Mouse (Mus musculus): ENCODE measurements around the gene Gm12216. TPM values are rescaled to one million over a fixed set of nuclear protein-coding genes. Genes with fewer than 3 reads are reported as not detected.

The Gm12216 gene
- total and polyA plus RNA-seq, 3 experiments, result not detected

GRCm38 (mm10) chr11:53818794-53819193, 40.3 kb downstream of the Gm12216 start:
- Histone ChIP-seq H3K27me3 (ENCODE audit: control insufficient read depth in 1 of 2, insufficient read depth in 2 of 2, low read length in 2 of 2) (peaks cover 0 to 4% of the 10 kb centered on the region in 2 experiments; a peak in 2 of 4 replicates), H3K9me3 (replicated peaks; ENCODE audit: insufficient read depth, low read length) (no peaks in the 10 kb centered on the region), H3K36me3 (ENCODE audit: control insufficient read depth in 1 of 2, insufficient read depth in 2 of 2, low read length in 2 of 2) (no peaks in the 10 kb centered on the region), H3K9ac (ENCODE audit: control insufficient read depth, low read depth, low read length, poor library complexity, severe bottlenecking) (no peak overlapping the region), H3K4me3 (ENCODE audit: control insufficient read depth in 1 of 2, insufficient read depth in 1 of 2, low read depth in 2 of 2, low read length in 2 of 2) (no peak overlapping the region), H3K79me2 (ENCODE audit: control insufficient read depth, insufficient read depth, low read length, poor library complexity) (no peaks in the 10 kb centered on the region), H3K4me1 (ENCODE audit: control insufficient read depth in 1 of 2, insufficient read depth in 2 of 2, low read length in 2 of 2) (peaks cover 0 to 4% of the 10 kb centered on the region in 2 experiments; a peak in 1 of 4 replicates), H3K27ac (ENCODE audit: control insufficient read depth, low read depth, low read length) (no peak overlapping the region)
- TF ChIP-seq MYC (IDR thresholded peaks at IDR 0.05; ENCODE audit: low read depth, low read length) (no peak), ETS1 (IDR thresholded peaks at IDR 0.05; ENCODE audit: low read depth, low read length) (no peak), POLR2AphosphoS5 (IDR thresholded peaks at IDR 0.05; ENCODE audit: borderline replicate concordance, low read depth, low read length) (no peak), UBTF (IDR thresholded peaks at IDR 0.05; ENCODE audit: borderline replicate concordance, insufficient read depth, low read depth, low read length) (no peak), NRF1 (IDR thresholded peaks at IDR 0.05; ENCODE audit: insufficient read depth, low read depth, low read length, poor library complexity, severe bottlenecking) (no peak)
- no peak for DNase-seq (ENCODE audit: low read depth, low spot score)

- H3K79me2 ChIP-seq (ENCODE audit: control insufficient read depth, insufficient read depth, low read length, poor library complexity), result no peaks in the 10 kb centered on the region
- no peak overlapping the region for H3K9ac ChIP-seq (ENCODE audit: control insufficient read depth, low read depth, low read length, poor library complexity, severe bottlenecking)
- no peaks in the 10 kb centered on the region for H3K36me3 ChIP-seq (ENCODE audit: control insufficient read depth in 1 of 2, insufficient read depth in 2 of 2, low read length in 2 of 2)
- H3K4me3 ChIP-seq (ENCODE audit: control insufficient read depth in 1 of 2, insufficient read depth in 1 of 2, low read depth in 2 of 2, low read length in 2 of 2), result no peak overlapping the region
- TF ChIP-seq SIN3A (IDR thresholded peaks at IDR 0.05; ENCODE audit: low read length), result no peak
- no peak for TF ChIP-seq MYC (IDR thresholded peaks at IDR 0.05; ENCODE audit: low read depth, low read length)
- no peak for TF ChIP-seq UBTF (IDR thresholded peaks at IDR 0.05; ENCODE audit: borderline replicate concordance, insufficient read depth, low read depth, low read length)
- no peak for TF ChIP-seq RAD21 (IDR thresholded peaks at IDR 0.05; ENCODE audit: low read depth, low read length)
- no peak for TF ChIP-seq NELFE (IDR thresholded peaks at IDR 0.05; ENCODE audit: low read depth, low read length)
- no peak for TF ChIP-seq NRF1 (IDR thresholded peaks at IDR 0.05; ENCODE audit: insufficient read depth, low read depth, low read length, poor library complexity, severe bottlenecking)
- no peak for TF ChIP-seq ZKSCAN1 (IDR thresholded peaks at IDR 0.05; ENCODE audit: low read depth, low read length)
- TF ChIP-seq KAT2A (conservative IDR thresholded peaks at IDR 0.05; ENCODE audit: low read depth, low read length), result no peak
- TF ChIP-seq GATA1 (IDR thresholded peaks at IDR 0.05; ENCODE audit: low read depth, low read length), result no peak
- TF ChIP-seq TBP (IDR thresholded peaks at IDR 0.05; ENCODE audit: low read depth, low read length), result no peak
- no peak for TF ChIP-seq ZMIZ1 (IDR thresholded peaks at IDR 0.05; ENCODE audit: low read depth, low read length)
- no peak for TF ChIP-seq CHD1 (IDR thresholded peaks at IDR 0.05; ENCODE audit: low read depth, low read length)
- TF ChIP-seq SMC3 (IDR thresholded peaks at IDR 0.05; ENCODE audit: low read depth, low read length), result no peak
- H3K9me3 ChIP-seq (replicated peaks; ENCODE audit: insufficient read depth, low read length), result no peaks in the 10 kb centered on the region
- peaks cover 0 to 9% of the 10 kb centered on the region in 2 experiments; a peak in 2 of 4 replicates for H3K27me3 ChIP-seq (ENCODE audit: control insufficient read depth in 1 of 2, insufficient read depth in 2 of 2, low read length in 2 of 2)
- no peak overlapping the region for H3K27ac ChIP-seq (ENCODE audit: control insufficient read depth, low read depth, low read length)
- DNase-seq (ENCODE audit: low read depth, low spot score), result no peak
- H3K4me1 ChIP-seq (ENCODE audit: control insufficient read depth in 1 of 2, insufficient read depth in 2 of 2, low read length in 2 of 2), result peaks cover 0 to 4% of the 10 kb centered on the region in 2 experiments; a peak in 1 of 4 replicates
These were observed 42.1 kb downstream of the Gm12216 start for GRCm38 (mm10) chr11:53816841-53817375.
